Mouse (Mus musculus): ENCODE results near the gene Prelp. TPM values are rescaled to one million over a fixed set of nuclear protein-coding genes. Genes with fewer than 3 reads are reported as not detected.

Prelp gene
- polyA plus RNA-seq, 1 experiment = 4.3 TPM

DNA sequence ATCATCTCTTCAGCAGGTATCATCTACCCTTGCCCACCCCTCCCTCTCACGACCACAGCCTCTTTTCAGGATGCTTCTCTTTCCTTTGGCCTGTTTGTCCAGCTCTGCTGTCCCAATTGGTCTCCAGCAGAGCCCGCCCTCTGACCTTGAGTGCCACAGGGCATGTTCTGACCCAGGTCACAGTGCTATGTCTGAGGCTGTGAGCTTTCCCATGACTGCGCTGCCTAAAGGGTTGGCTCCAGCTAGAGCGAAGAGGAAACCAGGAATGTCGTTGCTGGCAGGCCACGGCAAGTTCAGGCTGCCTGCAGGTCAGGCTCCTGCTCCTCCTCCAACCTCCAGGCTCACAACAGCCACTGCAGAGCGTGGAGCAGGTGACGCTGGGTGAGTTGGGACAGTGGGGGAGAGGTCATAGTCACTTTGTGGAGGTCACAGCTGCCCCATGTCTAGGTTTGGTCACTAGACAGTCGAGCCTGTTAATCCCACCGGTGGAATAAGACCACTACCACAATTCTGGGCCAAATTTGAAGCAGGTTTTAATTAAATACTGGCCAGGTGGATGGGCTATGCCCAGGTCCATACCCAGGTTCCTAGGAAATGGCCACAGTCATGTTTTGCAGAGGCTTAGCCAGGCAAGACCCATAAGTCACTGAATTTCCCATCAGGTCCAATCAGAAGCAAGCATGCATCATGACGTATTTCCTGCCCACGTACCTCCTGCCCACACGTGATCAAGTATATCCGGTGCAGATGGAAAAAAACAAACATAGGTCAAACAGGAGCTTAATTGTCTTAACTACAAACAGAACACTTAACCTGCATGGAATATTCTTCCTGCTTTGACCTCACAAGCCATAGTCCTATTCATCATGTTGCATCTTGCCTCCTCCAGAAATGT lies 12.3 kb upstream of the Prelp start:
- Histone ChIP-seq H3K27me3 (ENCODE audit: control insufficient read depth, insufficient read depth, low read length) (no peaks in the 10 kb centered on the region), H3K36me3 (ENCODE audit: control insufficient read depth, insufficient read depth, low read length) (no peaks in the 10 kb centered on the region), H3K4me3 (ENCODE audit: control insufficient read depth, low read depth, low read length) (no peak overlapping the region), H3K4me1 (ENCODE audit: control insufficient read depth, insufficient read depth, low read length) (no peaks in the 10 kb centered on the region; the same call in 1 of the 2 replicates), H3K27ac (ENCODE audit: control insufficient read depth, insufficient read depth, low read depth, low read length) (no peak overlapping the region)
- TF ChIP-seq CTCF (IDR thresholded peaks at IDR 0.05; ENCODE audit: control insufficient read depth, insufficient read depth, insufficient replicate concordance, low read depth, low read length) = no peak
- no peak for TF ChIP-seq POLR2A (IDR thresholded peaks at IDR 0.05; ENCODE audit: control insufficient read depth, low read depth, low read length)

- Histone ChIP-seq H3K4me1 (ENCODE audit: control insufficient read depth, insufficient read depth, low read length) (no peaks in the 10 kb centered on the region; the same call in 1 of the 2 replicates), H3K36me3 (ENCODE audit: control insufficient read depth, insufficient read depth, low read length) (no peaks in the 10 kb centered on the region), H3K27me3 (ENCODE audit: control insufficient read depth, insufficient read depth, low read length) (no peaks in the 10 kb centered on the region), H3K4me3 (ENCODE audit: control insufficient read depth, low read depth, low read length) (no peak overlapping the region), H3K27ac (ENCODE audit: control insufficient read depth, insufficient read depth, low read depth, low read length) (no peak overlapping the region)
- no peak for TF ChIP-seq CTCF (IDR thresholded peaks at IDR 0.05; ENCODE audit: control insufficient read depth, insufficient read depth, insufficient replicate concordance, low read depth, low read length)
- no peak for TF ChIP-seq POLR2A (IDR thresholded peaks at IDR 0.05; ENCODE audit: control insufficient read depth, low read depth, low read length)
Measured at GRCm38 (mm10) chr1:133929980-133930379, 8.8 kb upstream of the Prelp start.

DNA sequence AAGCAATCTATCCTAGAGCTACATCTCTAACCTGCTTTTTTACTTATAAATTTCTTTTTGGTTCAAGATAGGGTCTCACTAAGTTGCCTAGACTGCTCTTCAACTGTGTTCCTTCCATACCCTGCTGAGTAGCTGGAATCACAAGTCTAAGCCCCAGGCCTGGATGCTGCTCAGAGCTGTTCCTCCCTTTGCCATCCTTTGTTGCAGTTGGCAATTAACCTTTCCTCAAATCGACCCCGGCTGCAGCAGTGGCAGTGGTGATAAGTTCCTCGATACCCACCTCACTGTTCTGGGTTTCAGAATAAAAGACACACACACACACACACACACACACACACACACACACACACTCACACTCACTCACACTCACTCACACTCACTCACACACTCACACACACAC lies 4.0 kb upstream of the Prelp start:
- H3K27me3 ChIP-seq (ENCODE audit: control insufficient read depth, insufficient read depth, low read length) = no peaks in the 10 kb centered on the region
- no peak overlapping the region for H3K27ac ChIP-seq (ENCODE audit: control insufficient read depth, insufficient read depth, low read depth, low read length)
- no peaks in the 10 kb centered on the region for H3K36me3 ChIP-seq (ENCODE audit: control insufficient read depth, insufficient read depth, low read length)
- H3K4me3 ChIP-seq (ENCODE audit: control insufficient read depth, low read depth, low read length) = no peak overlapping the region
- no peak for TF ChIP-seq CTCF (IDR thresholded peaks at IDR 0.05; ENCODE audit: control insufficient read depth, insufficient read depth, insufficient replicate concordance, low read depth, low read length)
- no peak for TF ChIP-seq POLR2A (IDR thresholded peaks at IDR 0.05; ENCODE audit: control insufficient read depth, low read depth, low read length)
- H3K4me1 ChIP-seq (ENCODE audit: control insufficient read depth, insufficient read depth, low read length) = no peaks in the 10 kb centered on the region

- Histone ChIP-seq H3K4me3 (ENCODE audit: control insufficient read depth, low read depth, low read length) (no peak overlapping the region), H3K36me3 (ENCODE audit: control insufficient read depth, insufficient read depth, low read length) (no peaks in the 10 kb centered on the region), H3K27me3 (ENCODE audit: control insufficient read depth, insufficient read depth, low read length) (no peaks in the 10 kb centered on the region), H3K4me1 (ENCODE audit: control insufficient read depth, insufficient read depth, low read length) (no peaks in the 10 kb centered on the region), H3K27ac (ENCODE audit: control insufficient read depth, insufficient read depth, low read depth, low read length) (no peak overlapping the region)
- TF ChIP-seq POLR2A (IDR thresholded peaks at IDR 0.05; ENCODE audit: control insufficient read depth, low read depth, low read length) (no peak), CTCF (IDR thresholded peaks at IDR 0.05; ENCODE audit: control insufficient read depth, insufficient read depth, insufficient replicate concordance, low read depth, low read length) (0 out of 2 replicates have a peak, but pooled peaks have one; percentile 3)
Measured at GRCm38 (mm10) chr1:133924141-133924875, 3.1 kb upstream of the Prelp start.

GRCm38 (mm10) chr1:133923071-133923470 lies 1.9 kb upstream of the Prelp start:
- Histone ChIP-seq H3K4me1 (ENCODE audit: control insufficient read depth, insufficient read depth, low read length) (no peaks in the 10 kb centered on the region), H3K27me3 (ENCODE audit: control insufficient read depth, insufficient read depth, low read length) (no peaks in the 10 kb centered on the region), H3K36me3 (ENCODE audit: control insufficient read depth, insufficient read depth, low read length) (no peaks in the 10 kb centered on the region), H3K27ac (ENCODE audit: control insufficient read depth, insufficient read depth, low read depth, low read length) (no peak overlapping the region), H3K4me3 (ENCODE audit: control insufficient read depth, low read depth, low read length) (no peak overlapping the region)
- TF ChIP-seq CTCF (IDR thresholded peaks at IDR 0.05; ENCODE audit: control insufficient read depth, insufficient read depth, insufficient replicate concordance, low read depth, low read length) (no peak), POLR2A (IDR thresholded peaks at IDR 0.05; ENCODE audit: control insufficient read depth, low read depth, low read length) (no peak)

GRCm38 (mm10) chr1:133920876-133921275 lies 338 bp downstream of the Prelp start:
- H3K27me3 ChIP-seq (ENCODE audit: control insufficient read depth, insufficient read depth, low read length) = no peaks in the 10 kb centered on the region
- H3K36me3 ChIP-seq (ENCODE audit: control insufficient read depth, insufficient read depth, low read length) = no peaks in the 10 kb centered on the region
- no peak overlapping the region for H3K4me3 ChIP-seq (ENCODE audit: control insufficient read depth, low read depth, low read length)
- H3K4me1 ChIP-seq (ENCODE audit: control insufficient read depth, insufficient read depth, low read length) = peaks cover under 1% of the 10 kb centered on the region; the same call in 1 of the 2 replicates
- no peak overlapping the region; the same call in 1 of the 2 replicates for H3K27ac ChIP-seq (ENCODE audit: control insufficient read depth, insufficient read depth, low read depth, low read length)
- TF ChIP-seq POLR2A (IDR thresholded peaks at IDR 0.05; ENCODE audit: control insufficient read depth, low read depth, low read length) = no peak
- TF ChIP-seq CTCF (IDR thresholded peaks at IDR 0.05; ENCODE audit: control insufficient read depth, insufficient read depth, insufficient replicate concordance, low read depth, low read length) = no peak

DNA sequence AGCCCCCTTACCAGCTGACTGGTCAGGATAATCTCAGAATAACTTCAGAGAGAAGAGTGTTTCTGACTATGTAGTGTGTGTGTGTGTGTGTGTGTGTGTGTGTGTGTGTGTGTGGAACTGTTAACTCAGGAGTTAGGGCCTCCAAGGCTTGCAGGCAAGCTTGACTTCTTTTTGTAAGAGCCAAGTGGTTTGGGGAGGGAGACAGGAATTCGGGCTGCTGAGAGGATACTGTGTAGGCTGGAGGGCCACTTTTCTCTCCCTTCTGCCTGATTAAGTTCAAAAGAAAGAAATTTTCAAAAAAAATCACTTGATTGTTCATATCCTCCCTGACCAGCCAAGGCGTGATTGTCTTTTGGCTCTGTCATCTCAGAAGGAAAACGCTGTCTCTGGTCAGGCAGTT lies 813 bp downstream of the Prelp start:
- no peak overlapping the region for H3K4me3 ChIP-seq (ENCODE audit: control insufficient read depth, low read depth, low read length)
- no peak for TF ChIP-seq POLR2A (IDR thresholded peaks at IDR 0.05; ENCODE audit: control insufficient read depth, low read depth, low read length)
- TF ChIP-seq CTCF (IDR thresholded peaks at IDR 0.05; ENCODE audit: control insufficient read depth, insufficient read depth, insufficient replicate concordance, low read depth, low read length) = no peak
- no peaks in the 10 kb centered on the region for H3K27me3 ChIP-seq (ENCODE audit: control insufficient read depth, insufficient read depth, low read length)
- H3K4me1 ChIP-seq (ENCODE audit: control insufficient read depth, insufficient read depth, low read length) = peaks cover 2% of the 10 kb centered on the region; the same call in 1 of the 2 replicates
- H3K27ac ChIP-seq (ENCODE audit: control insufficient read depth, insufficient read depth, low read depth, low read length) = no peak overlapping the region
- no peaks in the 10 kb centered on the region for H3K36me3 ChIP-seq (ENCODE audit: control insufficient read depth, insufficient read depth, low read length)

Measured in testis, adult 2 months (tissue).